Mouse (Mus musculus) neural tube, embryonic 14.5 days (tissue): ENCODE data around the gene Hyal6. TPM values are rescaled to one million over a fixed set of nuclear protein-coding genes. Genes with fewer than 3 reads are reported as not detected.

Source experiments
- ATAC-seq: fragments of 200-750 bp; cut with Nextera tagmentation; 2 replicates; pipeline ENCODE4 v1.8.0; 2017; ENCODE audit warnings: low read depth, mild to moderate bottlenecking, moderate TSS enrichment, moderate library complexity
- H3K27ac ChIP-seq: fragments of 300-500 bp; sonication (generic); 2 replicates; pipeline ENCODE4 v1.5.1; 2014; ENCODE audit warnings: low read depth, mild to moderate bottlenecking, control low read depth, low read length, moderate library complexity, mixed read lengths
- H3K27me3 ChIP-seq: fragments of 300-500 bp; sonication (generic); 2 replicates; pipeline ENCODE4 v1.6.1; 2014; ENCODE audit warnings: low read length; ENCODE audit not compliant: control insufficient read depth, insufficient read depth
- H3K36me3 ChIP-seq: fragments of 300-500 bp; sonication (generic); 2 replicates; pipeline ENCODE4 v1.6.1; 2014; ENCODE audit warnings: low read length, mixed read lengths; ENCODE audit not compliant: control insufficient read depth, insufficient read depth
- H3K4me1 ChIP-seq: fragments of 300-500 bp; sonication (generic); 2 replicates; pipeline ENCODE4 v1.6.1; 2014; ENCODE audit warnings: low read length; ENCODE audit not compliant: control insufficient read depth, insufficient read depth
- H3K4me2 ChIP-seq: fragments of 300-500 bp; sonication (generic); 2 replicates; pipeline ENCODE4 v1.6.1; 2014; ENCODE audit warnings: mild to moderate bottlenecking, low read depth, low read length, control low read depth
- H3K4me3 ChIP-seq: fragments of 300-500 bp; sonication (generic); 2 replicates; pipeline ENCODE4 v1.5.1; 2014; ENCODE audit warnings: low read depth, low read length, control low read depth, mixed read lengths
- H3K9ac ChIP-seq: fragments of 300-500 bp; sonication (generic); replicated peaks from 2 replicates; pipeline ENCODE4 v1.6.1; 2014; ENCODE audit warnings: low read depth, mild to moderate bottlenecking, control low read depth, low read length, mixed read lengths
- H3K9me3 ChIP-seq: fragments of 300-500 bp; sonication (generic); 2 replicates; pipeline ENCODE4 v1.6.1; 2016; ENCODE audit warnings: low read length; ENCODE audit not compliant: control insufficient read depth
- WGBS: fragments of 180-500 bp; shearing (Covaris S2); extraction: QIAGEN DNeasy Blood & Tissue Kit; methylation state at CpG from one replicate; pipeline ENCODE4 v1.1.7; 2014; 5-methylcytosine and 5-hydroxymethylcytosine counted together
- polyA plus RNA-seq: library from polyadenylated mRNA; unstranded; fragments of >200 nt; fragmentation: Nextera tagmentation; extraction: Ambion mirVana; gene quantifications from 2 replicates; pipeline ENCODE4 v1.2.1, GENCODE M21; 2014

The Hyal6 gene
- polyA plus RNA-seq, 1 experiment from 2014 or later = not detected

- Histone ChIP-seq H3K9ac (no peak overlapping the region), H3K9me3 (no peaks in the 10 kb centered on the region), H3K36me3 (no peaks in the 10 kb centered on the region), H3K27ac (no peak overlapping the region), H3K27me3 (no peaks in the 10 kb centered on the region), H3K4me2 (no peak overlapping the region), H3K4me1 (no peaks in the 10 kb centered on the region), H3K4me3 (no peak overlapping the region)
- WGBS = 90% methylated on average over 6 of the region's 6 CpGs
- no peak for ATAC-seq
Observed at GRCm38 (mm10) chr6:24734565-24734964, 1.5 kb downstream of the Hyal6 start.

GRCm38 (mm10) chr6:24748029-24748428, 15.0 kb downstream of the Hyal6 start, which contains the start of gene Hyal4:
Gene Hyal4, plus strand, starts transcription at chr6:24748329.
- Histone ChIP-seq H3K36me3 (no peaks in the 10 kb centered on the region), H3K4me3 (no peak within 1 kb of the TSS)
- 83% methylated on average over 4 of the region's 4 CpGs for WGBS

GRCm38 (mm10) chr6:24759281-24759680, 26.2 kb downstream of the Hyal6 start:
- H3K4me2 ChIP-seq = no peak overlapping the region
- WGBS = 92% methylated on average over 3 of the region's 3 CpGs

More at GRCm38 (mm10) chr6:24748029-24748428, 15.0 kb downstream of the Hyal6 start, which contains the start of gene Hyal4:
- Histone ChIP-seq H3K4me2 (no peak within 1 kb of the TSS), H3K9ac (no peak within 1 kb of the TSS), H3K27me3 (no peaks in the 10 kb centered on the region), H3K9me3 (no peaks in the 10 kb centered on the region), H3K4me1 (no peaks in the 10 kb centered on the region), H3K27ac (no peak within 1 kb of the TSS)
- no peak for ATAC-seq

GRCm38 (mm10) chr6:24766261-24766660, 33.2 kb downstream of the Hyal6 start:
- Histone ChIP-seq H3K36me3 (no peaks in the 10 kb centered on the region), H3K4me3 (no peak overlapping the region), H3K27me3 (no peaks in the 10 kb centered on the region), H3K9me3 (no peaks in the 10 kb centered on the region), H3K4me2 (no peak overlapping the region), H3K27ac (no peak overlapping the region), H3K4me1 (no peaks in the 10 kb centered on the region), H3K9ac (no peak overlapping the region)
- ATAC-seq = no peak
- WGBS = 88% methylated on average over 2 of the region's 2 CpGs

More at GRCm38 (mm10) chr6:24759281-24759680, 26.2 kb downstream of the Hyal6 start:
- ATAC-seq = no peak
- Histone ChIP-seq H3K27me3 (no peaks in the 10 kb centered on the region), H3K27ac (no peak overlapping the region), H3K36me3 (no peaks in the 10 kb centered on the region), H3K9me3 (no peaks in the 10 kb centered on the region), H3K4me3 (no peak overlapping the region), H3K4me1 (no peaks in the 10 kb centered on the region), H3K9ac (no peak overlapping the region)

GRCm38 (mm10) chr6:24779182-24779581, 46.1 kb downstream of the Hyal6 start:
- ATAC-seq = no peak
- H3K4me2 ChIP-seq = no peak overlapping the region
- no peak overlapping the region for H3K9ac ChIP-seq
- no peaks in the 10 kb centered on the region for H3K27me3 ChIP-seq
- H3K4me3 ChIP-seq = no peak overlapping the region
- H3K9me3 ChIP-seq = no peaks in the 10 kb centered on the region
- no peaks in the 10 kb centered on the region for H3K36me3 ChIP-seq
- no peak overlapping the region for H3K27ac ChIP-seq
- 75% methylated on average over 2 of the region's 2 CpGs for WGBS
- H3K4me1 ChIP-seq = no peaks in the 10 kb centered on the region

GRCm38 (mm10) chr6:24790888-24791287, 57.8 kb downstream of the Hyal6 start, which contains the start of gene Spam1:
Gene Spam1, plus strand, starts transcription at chr6:24791188.
- Histone ChIP-seq H3K4me1 (no peaks in the 10 kb centered on the region), H3K4me3 (no peak within 1 kb of the TSS), H3K36me3 (no peaks in the 10 kb centered on the region), H3K9ac (no peak within 1 kb of the TSS), H3K27me3 (no peaks in the 10 kb centered on the region), H3K27ac (no peak within 1 kb of the TSS), H3K9me3 (no peaks in the 10 kb centered on the region), H3K4me2 (no peak within 1 kb of the TSS)
- ATAC-seq = no peak

Other genes with a start within 250 kb of the Hyal6 start
- 1.6 TPM in 2 replicates for gene Iqub, start 218.2 kb upstream of the Hyal6 start, polyA plus RNA-seq
- 452 and 485 TPM in 2 replicates for gene Ndufa5, start 205.2 kb upstream of the Hyal6 start, polyA plus RNA-seq
- gene Asb15, start 205.1 kb upstream of the Hyal6 start, polyA plus RNA-seq = not detected in 2 replicates
- not detected in 2 replicates for gene Lmod2, start 135.5 kb upstream of the Hyal6 start, polyA plus RNA-seq
- 53.4 and 53.6 TPM in 2 replicates for gene Wasl, start 68.2 kb upstream of the Hyal6 start, polyA plus RNA-seq
- gene Hyal4, start 15.1 kb downstream of the Hyal6 start, polyA plus RNA-seq = not detected in 2 replicates
- gene Spam1, start 57.9 kb downstream of the Hyal6 start, polyA plus RNA-seq = not detected in 2 replicates
- not detected in 2 replicates for gene Hyal5, start 124.8 kb downstream of the Hyal6 start, polyA plus RNA-seq
- 4.7 and 5.3 TPM in 2 replicates for gene Tmem229a, start 223.1 kb downstream of the Hyal6 start, polyA plus RNA-seq